Mouse (Mus musculus) B cell, adult 2 months (primary cell): ENCODE measurements around the gene Myadm.

Experiments
- DNase-seq, 2 experiments: peaks; one replicate each; pipeline ENCODE4 v3.0.0; 2022

Gene Myadm

DNA sequence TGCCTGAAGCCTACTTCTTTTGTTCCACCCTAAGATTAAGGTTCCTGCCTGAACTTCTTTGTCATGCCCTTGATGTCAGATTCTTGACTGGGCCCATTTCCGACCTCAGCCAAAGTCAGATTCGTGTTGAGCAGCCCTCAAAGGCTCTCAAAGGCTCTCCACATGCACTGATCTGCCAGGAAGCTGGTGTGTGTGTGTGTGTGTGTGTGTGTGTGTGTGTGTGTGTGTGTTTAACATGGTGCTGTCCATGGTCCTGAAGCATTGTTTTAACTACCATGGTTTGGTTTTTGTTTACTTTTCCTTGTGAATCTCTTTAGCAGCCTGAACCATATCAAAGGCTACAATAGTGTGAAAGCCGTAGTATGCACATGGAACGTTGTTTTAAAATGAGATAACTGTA, 39.1 kb downstream of the Myadm start:
- DNase-seq, result no peak

GRCm38 (mm10) chr7:3329776-3330546, 41.1 kb downstream of the Myadm start:
- peak; percentile 86 to 87 for DNase-seq

DNA sequence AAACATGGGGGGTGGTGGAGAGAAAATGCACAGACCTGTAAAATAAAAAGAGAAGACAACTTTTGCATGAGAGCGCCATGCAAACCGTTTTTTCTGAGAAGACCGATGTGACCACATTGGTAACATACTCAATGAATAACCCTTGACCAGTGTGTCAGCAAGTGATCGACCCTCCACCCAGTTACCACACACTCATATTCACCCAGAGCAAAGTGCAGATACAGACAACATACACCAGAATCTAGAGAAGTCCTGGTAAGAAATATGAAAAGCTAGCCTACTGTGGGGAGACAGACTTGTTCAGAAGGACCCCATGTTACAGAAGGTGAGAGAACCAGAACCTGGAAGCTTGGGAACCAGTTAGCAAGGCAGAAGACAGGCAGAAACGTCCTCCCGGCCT, 42.3 kb downstream of the Myadm start:
- DNase-seq, result no peak

DNA sequence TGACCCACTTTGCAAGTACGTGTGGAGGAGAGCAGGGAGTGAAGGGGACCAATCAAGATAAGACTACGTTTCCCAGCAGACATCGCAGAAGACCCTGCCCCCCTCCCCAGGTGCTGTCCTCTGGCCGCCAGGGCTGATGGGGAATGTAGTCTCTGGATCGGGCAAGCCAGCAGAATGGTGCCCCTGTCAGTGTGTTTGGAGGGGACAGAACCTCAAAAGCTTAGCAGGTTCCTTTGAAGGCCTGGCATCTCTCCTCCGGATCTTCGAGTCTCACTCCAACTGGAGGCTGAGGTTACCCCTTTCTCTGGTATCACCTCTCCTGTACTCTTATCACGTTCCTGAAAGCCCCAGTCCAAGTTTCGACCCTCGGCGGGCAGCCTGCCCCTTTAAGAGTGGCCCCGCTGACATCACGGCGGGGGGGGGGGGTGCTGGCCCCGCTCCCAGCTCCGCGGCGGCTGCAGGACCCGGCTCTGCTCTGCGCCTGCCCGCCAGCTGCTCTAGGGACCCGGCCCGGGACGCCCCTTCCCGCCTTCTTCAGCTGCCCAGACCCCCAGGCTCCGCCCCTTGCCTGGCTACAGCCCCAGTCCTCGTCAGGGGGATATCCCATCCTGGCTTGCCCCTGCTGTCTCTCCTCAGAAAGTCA, 42.8 kb downstream of the Myadm start:
- peak; percentile 14 to 27 for DNase-seq

DNA sequence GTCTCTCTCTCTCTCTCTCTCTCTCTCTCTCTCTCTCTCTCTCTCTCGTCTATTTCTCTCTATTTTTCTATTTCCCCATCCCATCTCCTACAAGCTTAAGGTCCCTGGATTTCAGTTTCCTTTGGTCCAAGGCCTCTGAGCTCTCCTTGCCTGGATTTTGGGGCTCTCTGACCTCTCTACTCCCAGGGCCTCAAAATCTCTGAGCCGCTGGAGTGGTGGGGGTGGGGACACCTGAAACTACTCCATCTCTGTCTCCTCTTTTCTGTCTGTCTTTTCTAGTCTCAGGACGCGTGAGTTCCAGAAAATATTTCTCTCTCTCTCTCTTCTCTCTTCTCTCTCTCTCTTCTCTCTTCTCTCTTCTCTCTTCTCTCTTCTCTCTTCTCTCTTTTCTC, 43.3 kb downstream of the Myadm start:
- DNase-seq, result no peak

- DNase-seq, result no peak
Observed at GRCm38 (mm10) chr7:3332619-3333521, 44.0 kb downstream of the Myadm start, which contains the start of gene Cacng7. Gene Cacng7, plus strand, starts transcription at chr7:3332955.

GRCm38 (mm10) chr7:3333542-3333941, 44.7 kb downstream of the Myadm start:
- no peak for DNase-seq

DNA sequence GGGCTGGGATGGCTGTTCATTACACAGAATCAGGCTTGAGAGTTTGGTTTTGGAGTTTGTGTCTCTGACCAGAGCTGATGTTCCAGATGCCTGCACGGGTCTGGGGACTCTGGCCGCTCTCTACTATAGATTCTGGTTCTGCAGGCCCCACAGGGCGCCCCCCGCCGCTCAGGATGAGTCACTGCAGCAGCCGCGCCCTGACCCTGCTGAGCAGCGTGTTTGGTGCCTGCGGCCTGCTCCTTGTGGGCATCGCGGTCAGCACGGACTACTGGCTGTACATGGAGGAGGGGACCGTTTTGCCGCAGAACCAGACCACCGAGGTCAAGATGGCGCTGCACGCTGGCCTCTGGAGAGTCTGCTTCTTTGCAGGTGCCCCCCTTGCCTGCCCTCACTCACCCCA, 47.5 kb downstream of the Myadm start:
- DNase-seq, result no peak

GRCm38 (mm10) chr7:3338286-3338935, 49.5 kb downstream of the Myadm start:
- DNase-seq, result no peak

- DNase-seq, result no peak
Observed at GRCm38 (mm10) chr7:3339010-3339409, 50.1 kb downstream of the Myadm start.

GRCm38 (mm10) chr7:3343861-3344260, 55.0 kb downstream of the Myadm start:
- DNase-seq, result no peak

- DNase-seq, result no peak
Observed at GRCm38 (mm10) chr7:3345301-3345700, 56.4 kb downstream of the Myadm start.

DNA sequence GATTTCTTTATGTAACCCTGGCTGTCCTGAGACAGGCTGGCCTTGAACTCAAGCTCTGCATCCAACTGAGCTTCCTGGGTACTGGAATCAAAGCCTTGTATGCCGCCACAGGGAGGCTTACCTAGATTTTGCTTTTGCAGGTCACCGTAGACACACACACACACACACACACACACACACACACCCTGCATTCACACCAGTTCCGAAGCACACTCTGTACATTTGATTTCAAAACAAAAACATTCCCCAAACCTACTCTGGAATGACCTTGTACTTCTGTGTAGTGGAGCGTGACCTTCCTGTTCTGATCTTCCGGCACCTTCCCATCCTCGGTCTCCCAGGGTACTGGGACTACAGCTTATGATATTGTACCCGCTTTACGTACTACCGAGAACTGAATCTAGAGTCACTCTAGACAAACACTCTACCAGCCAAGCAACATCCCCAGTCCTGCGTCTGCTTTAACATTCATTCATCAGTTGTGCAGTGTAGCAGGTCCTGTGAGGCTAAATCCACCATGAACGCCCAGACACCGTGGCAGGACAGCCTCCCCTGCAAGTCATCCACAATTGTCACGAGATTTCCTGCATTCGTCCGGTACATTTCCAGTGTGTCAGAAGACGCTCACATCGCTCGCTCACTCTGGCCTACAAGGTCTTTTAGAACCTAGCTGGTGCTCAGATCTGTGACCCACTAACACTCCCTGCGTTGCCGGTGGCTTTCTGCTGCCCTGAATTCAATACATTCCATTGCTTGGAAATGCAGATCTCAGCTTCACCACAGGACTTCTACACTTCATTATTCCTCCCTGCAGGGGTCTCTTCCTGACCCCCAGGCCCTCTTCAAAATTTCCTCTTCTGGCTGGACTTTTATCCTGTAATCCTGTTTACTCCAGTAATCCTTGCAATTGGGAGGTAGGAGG, 58.7 kb downstream of the Myadm start:
- DNase-seq, result no peak

GRCm38 (mm10) chr7:3348326-3348725, 59.4 kb downstream of the Myadm start:
- DNase-seq, result no peak

- no peak for DNase-seq
Observed at GRCm38 (mm10) chr7:3349775-3350174, 60.9 kb downstream of the Myadm start.
